Mouse (Mus musculus) left cerebral cortex, adult 8-10 months (tissue): Measurements from ENCODE around the gene Prr36. TPM values are rescaled to one million over a fixed set of nuclear protein-coding genes. Genes with fewer than 3 reads are reported as not detected.

ENCODE experiments used
- DNase-seq, 2 experiments: peaks; one replicate each; pipeline ENCODE4 v3.0.0; 2022; ENCODE audit warnings: low spot score in 2 of 2
- total RNA-seq, 4 experiments: library from RNA; stranded (reverse); gene quantifications; 2 replicates each; pipeline ENCODE4 v1.2.4; 2022

Gene Prr36
- total RNA-seq, 4 experiments from 2014 or later, result 34.4 to 40.8 (median 36.8) TPM

DNA sequence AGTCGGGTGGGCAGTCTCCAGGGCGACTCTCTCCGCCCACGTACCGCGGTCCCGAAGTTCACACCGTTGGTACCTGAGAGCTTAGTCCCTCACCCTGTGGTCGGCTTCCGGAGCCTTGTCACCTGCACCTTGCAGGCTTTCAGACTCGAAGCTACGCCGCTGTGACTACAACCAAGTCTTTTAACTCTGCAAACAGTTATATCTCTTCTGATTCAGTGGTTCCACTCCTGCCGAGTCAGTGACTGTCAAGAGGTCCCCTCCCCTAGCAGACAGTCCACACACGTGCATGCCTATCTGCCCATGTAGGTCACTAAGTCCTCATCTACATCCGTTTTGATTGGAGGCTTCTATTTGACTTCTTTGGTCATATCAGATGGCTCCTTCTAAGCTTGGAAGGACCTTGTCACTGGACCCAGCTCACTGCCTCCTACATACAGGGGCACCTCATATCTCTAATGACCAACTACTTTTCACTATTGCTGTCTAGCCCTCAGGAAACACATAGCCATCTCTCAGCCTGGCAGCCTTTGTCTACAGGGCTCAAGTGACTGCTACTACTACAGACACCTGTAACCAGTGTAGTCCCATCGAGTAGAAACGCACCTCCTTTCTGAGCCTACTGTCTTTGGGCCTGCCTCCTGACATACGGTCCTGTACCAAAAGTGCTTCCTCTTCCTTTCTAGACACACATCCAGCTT lies 22.1 kb upstream of the Prr36 start:
- DNase-seq, result peak in 1 of 2 experiments; percentile 76

DNA sequence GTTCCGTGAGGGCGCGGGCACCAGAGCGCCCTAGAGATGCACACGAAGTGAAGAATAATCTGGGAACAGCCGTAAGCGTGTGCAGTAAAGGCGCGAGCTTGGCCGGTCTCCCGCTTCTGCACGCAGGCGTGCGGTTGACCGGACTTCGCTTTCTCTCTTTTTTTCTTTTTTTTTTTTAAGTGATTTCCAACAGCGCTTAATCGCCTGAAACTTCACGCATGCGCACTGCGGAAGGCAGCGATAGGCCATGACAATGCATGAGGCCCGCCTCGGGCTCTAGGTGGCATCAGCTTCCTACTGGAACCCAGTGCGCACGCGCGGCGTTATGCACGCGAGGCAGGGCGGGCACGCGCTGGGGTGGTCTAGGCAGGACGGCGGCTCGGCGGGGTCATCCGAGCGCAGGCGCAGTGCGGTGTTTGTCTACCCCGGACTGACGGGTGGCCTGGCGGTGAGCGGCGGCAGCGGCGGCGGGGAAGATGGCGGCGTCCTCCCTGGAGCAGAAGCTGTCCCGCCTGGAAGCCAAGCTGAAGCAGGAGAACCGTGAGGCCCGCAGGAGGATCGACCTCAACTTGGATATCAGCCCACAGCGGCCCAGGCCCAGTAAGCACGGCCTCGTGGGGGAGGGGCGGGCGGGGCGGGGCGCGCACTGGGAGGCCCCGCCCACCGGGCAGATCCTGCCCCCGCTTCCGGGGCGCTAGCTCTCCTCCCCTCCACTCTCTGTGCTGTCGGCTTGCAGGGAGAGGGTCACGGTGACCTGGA lies 21.4 kb upstream of the Prr36 start, which contains the start of the genes Map2k7 and Gm49320:
Map2k7 (plus strand) TSS at position 307 of the 759 bp plus-strand sequence.
Gm49320 (plus strand) TSS at position 432 of the 759 bp plus-strand sequence.
- DNase-seq, result peak; percentile 99 to 100

DNA sequence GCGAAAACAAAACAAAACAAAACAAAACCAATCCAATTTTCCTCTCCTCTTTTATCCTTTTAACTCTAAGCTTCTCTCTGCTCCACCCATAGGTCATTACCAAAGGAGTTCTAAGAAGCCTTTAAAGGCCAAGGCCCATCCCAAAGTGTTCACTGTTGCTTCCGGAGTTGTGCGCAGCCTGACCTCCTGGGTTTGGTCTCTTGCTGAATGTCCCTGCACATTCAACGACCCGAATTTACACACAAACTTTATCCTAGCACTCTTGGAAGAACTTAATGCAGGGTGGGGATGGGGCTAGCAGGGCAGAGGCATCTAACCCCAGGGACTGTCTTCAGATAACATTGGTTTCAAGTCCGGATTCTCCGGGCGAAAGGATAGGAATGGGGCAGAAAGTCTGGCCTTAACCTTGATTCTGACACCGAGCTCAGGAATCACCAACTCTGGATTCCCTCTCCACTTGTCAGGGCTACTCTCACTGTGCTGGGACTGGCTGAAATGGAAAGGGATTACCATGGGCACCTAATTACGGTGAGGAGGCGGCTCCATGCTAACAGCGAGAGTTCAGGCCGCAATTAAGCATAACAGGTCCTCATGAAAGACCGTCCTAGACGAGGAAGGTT lies 20.7 kb upstream of the Prr36 start:
- no peak for DNase-seq

DNA sequence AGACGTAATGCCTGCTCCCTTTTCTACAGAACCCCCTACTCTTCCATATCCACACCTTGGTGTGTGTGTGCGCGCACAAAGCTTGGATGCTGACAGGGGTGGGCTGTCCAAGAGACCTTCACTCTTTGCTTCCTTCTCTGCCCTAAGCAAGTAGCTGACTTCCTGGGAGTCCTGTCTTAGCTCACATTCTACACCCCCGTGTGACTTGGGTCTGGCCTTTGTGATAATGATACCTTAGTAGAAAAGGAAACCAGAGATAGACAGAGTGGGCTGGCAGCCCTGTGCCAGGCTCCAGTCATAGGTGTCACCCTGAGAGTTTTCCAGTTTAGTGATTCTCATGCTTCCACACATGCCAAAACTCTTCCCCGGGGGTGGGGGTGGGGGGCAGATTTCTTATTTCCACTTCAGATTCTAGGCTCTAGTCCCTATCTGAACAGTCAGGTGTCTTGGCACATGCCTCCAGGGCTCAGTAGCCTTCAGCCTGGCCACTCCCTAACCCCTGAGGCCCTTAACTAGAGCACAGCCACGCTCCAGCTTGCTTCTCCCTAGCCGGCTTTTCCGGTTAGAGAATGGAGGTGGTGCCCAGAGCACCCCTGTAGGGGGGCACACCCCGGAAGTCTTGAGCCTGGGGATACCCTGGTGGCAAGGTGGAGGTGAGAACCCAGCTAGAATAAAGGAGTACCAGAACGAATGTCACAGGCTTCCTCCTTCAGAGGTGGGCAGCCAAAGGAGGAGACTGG lies 13.5 kb upstream of the Prr36 start:
- DNase-seq, result no peak

- DNase-seq, result no peak
These were observed 12.5 kb upstream of the Prr36 start for GRCm38 (mm10) chr8:4229784-4230183.

DNA sequence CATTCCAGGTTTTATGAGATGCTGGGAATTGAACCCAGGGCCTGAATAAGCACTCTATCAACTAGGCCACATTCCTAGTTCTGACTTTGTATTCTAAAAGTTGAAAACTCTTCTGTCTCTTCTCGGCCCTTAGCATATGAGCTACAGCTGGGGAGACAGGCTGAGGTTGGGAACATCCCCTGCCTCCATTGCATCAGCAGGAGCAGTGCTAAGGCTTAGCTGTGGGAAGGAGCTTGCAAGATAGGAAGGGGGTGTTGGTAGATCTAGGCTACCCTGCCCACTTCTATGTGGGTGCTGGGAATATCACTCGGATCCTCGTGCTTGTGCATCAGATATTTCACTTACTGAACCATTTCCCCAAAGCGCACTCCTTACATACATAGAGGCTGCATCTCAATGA lies 10.7 kb upstream of the Prr36 start:
- DNase-seq, result no peak

DNA sequence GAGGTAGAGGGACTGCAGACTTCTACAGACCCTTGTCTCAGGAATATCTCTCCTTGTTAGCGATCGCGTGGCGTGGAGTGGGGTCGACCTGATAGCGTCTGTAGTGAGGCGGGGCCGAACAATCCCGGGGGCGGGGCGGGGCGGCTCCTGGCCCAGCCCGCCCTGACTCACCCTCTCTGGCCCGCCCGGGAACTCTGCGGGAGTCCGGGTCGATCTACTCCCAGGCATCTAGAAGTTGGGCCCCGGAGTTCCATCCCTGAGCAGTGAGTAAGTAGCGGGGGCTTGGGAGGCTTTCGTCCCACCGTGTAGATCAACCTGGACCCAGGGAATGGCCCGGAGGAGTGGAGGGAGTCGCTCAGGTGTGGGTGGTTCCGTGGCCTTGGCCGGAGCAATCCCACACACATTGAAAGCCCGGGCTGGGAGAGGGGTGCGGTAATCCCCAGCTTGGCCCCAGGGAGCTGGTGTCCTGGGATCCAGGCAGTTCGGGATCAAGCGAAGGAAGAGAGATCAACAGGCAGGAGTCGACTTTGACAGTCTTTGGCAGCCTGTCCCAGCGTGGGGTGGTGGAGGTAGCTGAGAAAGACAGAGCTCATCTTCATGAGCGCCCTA lies 9.6 kb upstream of the Prr36 start, which contains the start of gene Lrrc8e:
Lrrc8e (plus strand) TSS at position 89 of the 609 bp plus-strand sequence.
- no peak for DNase-seq

DNA sequence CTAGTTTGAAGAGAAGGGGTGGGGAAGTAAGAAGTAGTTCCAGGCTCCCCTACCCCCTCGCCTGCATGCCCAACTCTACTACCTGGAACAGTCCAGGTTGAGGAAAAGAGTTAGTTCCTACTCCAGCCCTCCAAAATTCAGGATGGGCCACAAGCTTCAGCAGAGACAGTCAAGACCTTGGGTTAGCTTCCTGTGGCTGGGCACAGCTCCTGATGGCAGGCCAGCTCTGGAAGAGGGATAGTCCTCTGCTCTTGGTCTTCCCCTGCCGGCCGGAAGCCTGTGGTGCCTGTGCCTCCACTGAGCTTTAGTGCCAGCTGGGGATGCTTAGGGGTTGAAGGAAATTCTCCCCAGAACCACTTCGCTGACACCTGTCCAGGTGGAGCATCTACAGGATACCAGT lies 9.1 kb upstream of the Prr36 start:
- DNase-seq, result no peak

DNA sequence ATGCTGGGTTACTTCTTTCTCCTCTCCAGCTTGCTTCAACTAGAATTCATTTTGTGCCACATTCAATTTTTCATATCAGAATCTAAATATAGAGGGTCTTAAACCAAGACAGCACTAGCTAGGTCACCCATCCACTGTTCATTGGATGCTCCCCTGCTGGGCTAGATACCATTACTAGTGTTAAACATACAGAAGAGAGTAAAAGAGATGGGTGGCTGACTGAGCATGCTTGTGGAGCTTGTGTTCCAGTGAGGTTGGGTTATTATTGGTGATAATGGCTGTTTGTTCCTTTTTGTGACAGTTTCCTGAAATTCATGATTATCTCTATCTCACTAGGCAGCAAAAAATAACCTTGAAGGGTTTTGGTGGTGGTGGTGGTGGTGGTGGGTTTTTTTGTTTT lies 4.8 kb upstream of the Prr36 start:
- DNase-seq, result no peak

- peak in 1 of 2 experiments; percentile 50 for DNase-seq
These were observed 2.4 kb upstream of the Prr36 start for GRCm38 (mm10) chr8:4219617-4220016.

DNA sequence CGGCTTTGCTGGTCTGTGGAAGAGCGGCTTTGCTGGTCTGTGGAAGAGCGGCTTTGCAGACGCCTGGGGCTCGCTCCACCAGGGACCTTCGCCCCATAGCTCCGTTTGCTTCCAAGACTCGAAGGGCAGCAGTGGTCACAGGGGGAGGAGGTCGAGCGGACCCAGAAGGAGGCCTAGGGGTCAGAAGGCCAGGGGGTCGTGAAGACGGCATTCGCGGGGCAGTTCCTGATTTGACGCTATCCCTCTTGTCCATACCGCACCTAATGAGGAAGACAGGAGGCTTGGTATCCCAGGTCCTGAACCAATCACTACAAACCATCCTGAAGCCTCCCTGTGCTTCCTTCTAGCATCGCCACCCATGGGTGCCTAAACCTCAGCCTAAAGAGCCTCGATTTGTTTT lies 963 bp downstream of the Prr36 start:
- DNase-seq, result no peak

DNA sequence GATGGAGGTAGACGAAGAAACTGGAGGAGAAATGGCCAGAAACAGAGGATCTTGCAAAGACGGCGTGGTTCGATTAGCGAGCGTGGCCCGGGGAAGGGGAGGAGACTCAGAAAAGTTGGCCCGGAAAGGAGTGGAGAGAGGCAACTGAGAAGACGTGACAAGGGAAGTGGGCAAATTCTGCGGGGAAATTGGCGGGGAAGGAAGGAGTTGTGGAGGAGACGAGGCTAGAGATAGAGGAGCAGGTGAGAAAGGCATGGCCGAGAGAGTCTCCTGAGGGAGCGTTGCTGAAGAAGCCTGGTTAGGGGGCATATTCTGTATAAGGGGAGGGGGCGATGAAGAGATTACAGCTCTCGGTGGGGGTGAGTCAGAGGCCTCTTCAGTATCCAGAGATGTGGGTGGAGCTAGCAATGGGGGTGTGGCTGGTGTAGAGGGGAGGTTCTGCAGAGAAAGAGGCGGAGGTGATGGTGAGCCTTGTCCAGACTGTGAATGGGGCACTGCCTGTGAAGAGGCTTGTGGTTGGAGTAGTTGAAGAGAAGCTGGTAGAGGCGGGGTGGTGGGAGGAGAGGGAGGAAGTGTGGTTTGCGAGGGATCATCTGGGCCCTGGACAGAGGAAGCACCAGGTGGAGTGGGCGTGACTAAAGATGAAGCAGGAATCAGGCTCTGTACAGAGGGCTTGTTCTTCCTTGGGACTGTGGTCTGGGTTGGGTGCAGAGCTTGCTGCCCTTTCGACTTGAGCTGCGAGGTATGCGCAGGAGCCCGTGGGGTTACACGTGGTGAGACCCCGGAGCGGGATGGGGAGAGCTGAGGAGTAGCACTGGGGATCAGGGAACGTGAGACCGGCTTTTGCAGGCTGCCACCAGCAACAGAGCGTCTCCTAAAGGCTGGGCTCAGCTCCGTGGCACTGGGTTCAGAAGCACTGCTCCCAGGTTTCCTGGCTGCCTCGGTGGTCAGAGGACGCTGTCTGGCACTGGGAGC lies 3.0 kb downstream of the Prr36 start:
- DNase-seq, result peak in 1 of 2 experiments; percentile 47

GRCm38 (mm10) chr8:4213210-4214005 lies 3.9 kb downstream of the Prr36 start:
- no peak for DNase-seq

DNA sequence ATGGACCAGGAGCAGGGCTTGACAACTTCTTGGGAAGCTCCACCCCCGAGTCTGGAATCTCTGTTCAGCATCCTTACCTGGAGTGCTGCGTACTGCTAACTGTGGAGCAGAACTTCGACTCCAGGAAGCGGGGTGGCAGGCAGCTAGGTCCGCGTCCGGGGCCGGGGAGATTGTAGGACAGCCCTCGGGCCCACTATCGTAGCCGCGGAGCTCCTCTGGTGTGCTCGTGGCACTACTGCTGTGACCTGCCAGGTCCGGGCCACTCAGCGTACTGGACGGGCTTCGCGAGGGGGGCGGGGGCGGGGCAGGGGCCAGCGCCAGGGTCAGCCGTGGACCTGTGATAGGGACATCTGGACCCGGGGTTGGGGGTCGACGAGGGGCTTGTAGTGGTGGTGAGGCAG lies 4.5 kb downstream of the Prr36 start:
- no peak for DNase-seq

DNA sequence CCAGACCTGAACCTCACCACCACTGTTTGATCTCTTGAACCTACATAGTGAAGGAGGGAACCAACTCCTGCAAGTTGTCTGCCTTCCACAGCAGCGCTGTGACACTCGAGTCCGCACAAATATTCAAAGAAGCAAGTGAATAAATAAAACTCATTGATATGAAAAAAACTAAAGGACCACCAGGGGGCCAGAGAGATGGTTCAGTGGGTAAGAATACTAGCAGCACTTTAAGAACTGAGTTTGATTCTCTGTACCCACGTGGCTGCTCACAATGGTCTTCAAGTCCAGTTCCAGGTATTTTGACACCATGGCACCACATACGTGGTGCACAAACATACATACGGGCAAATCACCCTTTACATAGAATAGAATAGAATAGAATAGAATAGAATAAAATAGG lies 6.2 kb downstream of the Prr36 start:
- no peak for DNase-seq

- DNase-seq, result no peak
These were observed 10.3 kb downstream of the Prr36 start for GRCm38 (mm10) chr8:4207016-4207350.

DNA sequence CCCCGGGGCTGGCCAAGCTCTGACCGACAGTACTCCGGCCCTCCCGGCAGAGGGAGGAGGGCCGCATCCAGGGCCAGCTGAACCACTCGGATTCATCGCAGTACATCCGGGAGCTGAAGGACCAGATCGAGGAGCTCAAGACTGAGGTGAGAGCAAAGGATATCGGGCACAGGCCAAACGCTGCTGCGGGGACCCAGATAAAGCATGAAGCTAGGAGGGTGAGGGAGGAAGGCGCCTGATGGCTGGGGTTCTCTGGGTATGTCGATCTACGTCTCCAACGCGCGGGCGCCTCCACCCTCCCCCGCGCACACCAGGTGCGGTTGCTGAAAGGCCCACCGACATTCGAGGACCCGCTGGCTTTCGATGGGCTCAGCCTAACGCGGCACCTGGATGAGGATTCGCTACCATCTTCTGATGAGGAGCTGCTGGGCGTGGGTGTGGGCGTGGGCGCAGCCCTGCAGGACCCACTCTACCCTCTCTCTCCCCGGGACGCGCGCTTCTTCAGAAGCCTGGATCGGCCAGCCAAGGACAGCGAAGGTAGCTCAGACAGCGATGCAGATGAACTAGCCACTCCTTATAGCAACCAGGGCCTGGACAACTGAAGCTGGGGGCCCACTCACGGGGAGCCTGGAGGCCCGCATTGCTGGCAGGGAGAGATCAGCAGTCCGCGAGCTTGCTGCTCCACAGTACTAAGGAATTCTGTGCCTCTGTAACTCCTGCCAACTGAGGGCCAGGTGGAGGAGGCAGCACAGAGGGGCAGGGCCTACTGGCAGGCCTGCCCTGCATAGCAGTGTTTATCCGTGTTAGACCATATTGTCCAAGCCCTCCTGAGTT lies 10.9 kb downstream of the Prr36 start:
- DNase-seq, result peak; percentile 32 to 54
